Mouse (Mus musculus) c-Kit-positive CD71-positive TER-119-negative erythroid progenitor cells, embryonic 14.5 days (primary cell): Measurements from ENCODE around the gene Speer4b.
"Not testable (repeated sequence)": the region's sequence is repeated elsewhere in the genome, so short reads cannot be mapped to it uniquely, and the experiment has no call there.

Experiments
- DNase-seq: peaks from one replicate; pipeline ENCODE4 v3.0.0-alpha.2; 2013; ENCODE audit warnings: low read depth

Speer4b gene

DNA sequence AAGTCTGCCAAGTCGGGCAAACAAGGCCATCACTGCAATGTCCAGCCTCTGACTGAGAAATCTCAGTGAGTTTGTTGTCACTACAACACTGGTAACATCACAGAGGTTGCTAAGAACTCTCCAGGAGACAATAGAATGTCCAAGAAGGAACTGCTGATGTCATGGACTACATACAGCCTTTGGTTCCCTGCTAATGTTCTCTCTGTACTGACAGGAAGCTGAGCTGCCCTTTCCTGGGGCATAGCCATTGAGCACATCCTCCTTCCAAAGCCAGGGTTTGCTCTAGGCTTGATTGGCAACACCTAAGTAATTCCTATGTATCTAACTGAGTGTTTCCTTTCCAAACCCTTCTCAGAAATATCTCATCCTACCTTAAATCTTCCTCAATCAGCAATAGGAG lies at the start of gene Speer4b:
Speer4b (minus strand) TSS at position 101 of the 400 bp plus-strand sequence.
- DNase-seq, result not testable (repeated sequence)

DNA sequence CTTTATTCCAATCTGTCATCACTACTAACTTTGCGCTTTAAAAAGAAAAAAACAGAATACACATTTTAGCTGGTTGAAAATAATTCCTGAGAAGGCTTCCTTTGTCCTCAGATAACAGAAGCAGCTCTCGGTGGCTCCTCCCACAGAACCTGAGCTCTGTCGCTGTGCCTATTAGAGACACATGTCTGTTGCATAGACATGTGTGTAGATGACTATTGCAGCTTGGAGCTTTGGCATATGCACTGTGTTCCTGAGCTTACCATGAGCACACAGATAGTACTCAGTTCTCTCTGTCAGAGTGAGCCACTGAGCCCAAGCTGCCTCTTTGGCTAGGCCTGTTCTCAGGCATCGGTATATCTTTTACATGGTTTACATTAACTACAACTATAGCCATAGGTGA lies 48.1 kb upstream of the Speer4b start:
- no peak for DNase-seq

GRCm38 (mm10) chr5:27544816-27545270 lies 43.6 kb upstream of the Speer4b start:
- DNase-seq, result no peak

- no peak for DNase-seq
These were observed 25.7 kb upstream of the Speer4b start for GRCm38 (mm10) chr5:27526906-27527305.

- no peak for DNase-seq
These were observed 17.5 kb upstream of the Speer4b start for GRCm38 (mm10) chr5:27518716-27519115.

GRCm38 (mm10) chr5:27490942-27491341 lies 10.3 kb downstream of the Speer4b start:
- no peak for DNase-seq

DNA sequence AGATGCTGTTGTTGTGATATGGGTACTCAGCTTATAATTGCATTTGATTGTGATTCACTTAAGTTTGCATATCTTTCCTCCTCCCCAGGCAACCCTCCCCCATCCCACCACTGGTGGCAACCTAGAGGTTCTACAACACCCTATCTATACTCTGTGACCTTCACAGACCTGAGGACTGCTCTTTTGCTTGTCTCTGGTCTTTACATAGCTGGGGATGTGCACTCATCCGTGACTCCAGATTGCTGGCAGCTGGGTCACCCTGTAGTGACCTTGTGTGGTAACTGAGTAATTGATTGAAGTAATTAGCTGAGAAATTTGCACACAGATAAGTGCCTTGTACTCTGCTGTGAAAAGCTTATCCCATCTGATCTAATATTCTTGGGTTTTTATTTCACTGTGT lies 15.1 kb downstream of the Speer4b start:
- no peak for DNase-seq

DNA sequence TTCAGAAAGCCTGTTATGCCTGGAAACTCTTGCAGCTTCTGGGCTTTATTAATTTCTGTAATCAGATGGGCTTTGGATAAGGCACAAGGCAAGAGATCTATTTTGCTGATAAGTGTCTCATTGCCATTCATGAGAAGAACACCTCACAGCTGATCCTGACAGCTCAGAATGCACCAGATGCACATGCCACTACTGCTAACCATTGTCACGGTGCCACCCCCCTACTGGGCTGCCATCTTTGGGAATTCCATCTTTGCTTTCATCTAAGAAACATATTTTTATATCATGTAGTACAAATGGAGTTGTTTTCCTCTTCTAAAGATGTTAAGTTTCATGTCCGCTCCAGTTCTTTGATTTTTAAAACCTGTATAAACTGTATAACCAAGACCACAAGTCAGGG lies 19.5 kb downstream of the Speer4b start:
- DNase-seq, result no peak

DNA sequence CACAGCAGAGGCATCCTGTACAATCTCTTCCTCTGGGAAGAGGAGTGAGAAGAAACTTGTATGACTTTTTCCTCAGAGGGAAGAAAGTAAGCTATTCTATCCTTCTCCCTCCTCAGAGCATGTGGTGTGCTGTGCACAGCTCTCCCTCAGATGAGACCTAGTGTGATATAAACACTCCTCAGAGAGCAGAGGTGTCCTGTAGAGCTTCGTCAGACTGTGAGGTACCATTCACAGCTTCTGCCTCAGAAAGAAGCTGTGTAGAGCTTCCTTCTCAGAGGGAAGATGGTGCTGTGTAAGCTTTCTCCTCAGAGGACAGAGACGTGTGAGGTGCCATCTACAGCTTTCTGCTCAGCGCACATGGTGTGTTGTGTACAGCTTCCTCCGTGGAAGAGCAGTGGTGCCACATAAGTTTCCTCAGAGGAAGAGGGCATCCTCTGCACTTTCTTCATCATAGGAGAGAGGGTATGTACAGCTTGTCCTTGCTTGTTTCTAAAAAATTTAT lies 26.2 kb downstream of the Speer4b start:
- no peak for DNase-seq

GRCm38 (mm10) chr5:27457686-27458085 lies 43.6 kb downstream of the Speer4b start:
- no peak for DNase-seq

DNA sequence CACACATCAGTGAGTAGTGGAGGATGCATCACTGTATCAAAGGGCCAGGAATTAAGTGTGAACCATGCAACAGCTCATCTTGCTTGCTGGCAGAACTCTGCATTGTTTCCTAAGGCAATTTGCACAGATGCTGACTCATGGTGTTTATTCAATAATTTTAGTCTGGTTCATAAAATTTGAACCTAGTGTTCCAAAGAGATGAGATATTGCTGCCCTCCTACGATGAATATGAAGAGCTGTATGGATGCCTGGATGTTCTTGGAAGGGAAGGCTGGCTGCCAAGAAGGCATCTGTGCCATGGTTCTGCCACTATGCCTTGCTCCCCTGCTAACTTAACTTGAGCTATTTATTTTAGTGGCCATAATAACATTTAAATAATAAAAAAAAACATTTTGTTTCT lies 44.3 kb downstream of the Speer4b start:
- DNase-seq, result no peak

DNA sequence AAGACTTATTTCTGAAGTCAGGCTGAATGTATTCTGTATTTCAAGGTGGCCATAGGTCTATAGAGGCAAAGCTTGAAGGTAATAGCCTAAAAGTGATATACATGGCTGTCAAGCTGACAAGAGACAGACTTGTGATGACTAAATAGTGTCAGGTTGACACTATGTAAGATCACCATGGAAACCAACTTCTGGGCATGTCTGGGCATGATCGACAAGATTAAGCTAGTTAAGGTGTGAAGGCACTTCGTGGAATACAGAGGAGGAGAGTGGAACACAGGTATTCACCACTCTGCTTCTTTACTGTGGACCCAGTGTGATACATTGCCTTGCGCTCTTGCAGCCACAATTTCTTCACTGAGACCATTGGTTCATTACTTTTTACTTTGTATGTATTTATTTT lies 46.9 kb downstream of the Speer4b start:
- DNase-seq, result no peak

- no peak for DNase-seq
These were observed 47.9 kb downstream of the Speer4b start for GRCm38 (mm10) chr5:27453201-27453845.
